Mouse (Mus musculus): ENCODE results near the gene Osbpl7.

The Osbpl7 gene

DNA sequence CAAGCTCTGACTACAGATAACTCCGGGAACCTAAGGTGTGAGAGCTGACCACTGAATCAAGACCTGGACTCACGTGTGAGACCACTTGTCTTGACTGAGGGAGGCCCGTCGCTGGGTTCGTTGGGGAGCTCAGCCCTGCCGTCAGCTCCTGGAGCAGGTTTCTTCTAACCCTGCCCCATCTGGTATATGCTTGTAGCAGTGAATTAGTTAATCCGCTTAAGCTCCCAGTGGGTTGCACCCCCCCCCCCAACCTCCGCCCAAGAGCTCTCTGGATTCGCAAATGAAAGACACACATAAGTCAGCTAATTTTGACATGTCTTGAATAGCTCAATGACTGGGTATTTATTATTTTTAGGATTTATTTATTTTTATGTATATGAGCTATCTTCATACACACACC lies 29.9 kb downstream of the Osbpl7 start:
- in situ Hi-C loops (cut with MboI, MseI) = no loop called here

DNA sequence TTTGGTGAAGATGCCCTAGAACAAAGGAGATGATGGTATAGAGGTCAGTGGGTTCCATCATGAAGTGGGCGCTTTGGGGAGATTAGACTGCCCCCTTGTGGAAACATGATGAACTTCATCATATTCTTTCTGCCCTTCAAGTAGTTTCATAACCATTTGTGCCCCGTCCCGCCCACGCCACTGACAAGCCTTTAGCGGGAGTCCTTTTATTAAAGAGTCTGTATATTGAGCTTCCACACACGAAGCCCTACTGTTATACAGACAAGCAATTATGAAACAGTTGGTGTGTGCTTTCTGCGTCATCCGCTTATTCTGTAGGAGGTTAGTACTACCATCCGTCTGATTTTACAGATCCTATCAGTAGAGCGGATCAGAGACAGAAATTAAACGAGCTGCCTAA lies 32.5 kb downstream of the Osbpl7 start:
- in situ Hi-C loops (cut with MboI, MseI) = no loop called here

DNA sequence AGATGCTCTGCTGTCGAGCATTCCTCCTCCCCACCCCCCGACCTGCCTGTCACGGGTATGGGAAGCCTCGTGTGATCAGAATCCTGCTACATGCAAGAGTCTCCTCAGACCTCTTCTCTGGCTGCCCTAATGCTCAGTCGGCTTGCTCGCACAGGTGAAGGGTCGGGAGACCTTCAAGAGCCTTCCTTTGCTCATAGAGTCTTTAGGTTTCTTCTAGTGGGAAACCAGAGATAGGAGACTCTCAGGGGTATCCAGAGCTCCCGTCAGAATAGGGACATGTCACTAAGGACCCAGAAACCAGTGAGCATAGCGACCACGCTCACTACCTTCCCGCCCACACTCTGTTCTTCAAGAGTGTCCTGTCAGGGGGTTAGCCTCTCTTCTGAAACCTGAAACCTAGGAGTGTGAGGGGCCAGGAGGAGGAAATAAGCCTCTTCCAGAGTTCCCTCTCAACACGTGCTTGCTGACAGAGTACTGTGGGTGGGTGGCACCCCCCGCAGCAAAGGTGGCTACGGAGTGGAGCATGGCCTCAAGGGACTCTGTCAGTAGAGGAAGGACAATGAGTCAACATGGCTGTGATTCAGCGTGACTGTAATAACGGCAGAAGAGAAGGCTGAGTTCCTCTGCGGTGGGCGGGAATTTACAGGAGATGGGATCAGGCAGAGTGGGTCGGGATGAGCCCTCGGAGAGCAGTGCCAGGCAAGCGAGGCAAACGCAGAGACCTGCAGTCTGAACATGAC lies 33.1 kb downstream of the Osbpl7 start:
- in situ Hi-C loops (cut with MboI, MseI) = no loop called here

DNA sequence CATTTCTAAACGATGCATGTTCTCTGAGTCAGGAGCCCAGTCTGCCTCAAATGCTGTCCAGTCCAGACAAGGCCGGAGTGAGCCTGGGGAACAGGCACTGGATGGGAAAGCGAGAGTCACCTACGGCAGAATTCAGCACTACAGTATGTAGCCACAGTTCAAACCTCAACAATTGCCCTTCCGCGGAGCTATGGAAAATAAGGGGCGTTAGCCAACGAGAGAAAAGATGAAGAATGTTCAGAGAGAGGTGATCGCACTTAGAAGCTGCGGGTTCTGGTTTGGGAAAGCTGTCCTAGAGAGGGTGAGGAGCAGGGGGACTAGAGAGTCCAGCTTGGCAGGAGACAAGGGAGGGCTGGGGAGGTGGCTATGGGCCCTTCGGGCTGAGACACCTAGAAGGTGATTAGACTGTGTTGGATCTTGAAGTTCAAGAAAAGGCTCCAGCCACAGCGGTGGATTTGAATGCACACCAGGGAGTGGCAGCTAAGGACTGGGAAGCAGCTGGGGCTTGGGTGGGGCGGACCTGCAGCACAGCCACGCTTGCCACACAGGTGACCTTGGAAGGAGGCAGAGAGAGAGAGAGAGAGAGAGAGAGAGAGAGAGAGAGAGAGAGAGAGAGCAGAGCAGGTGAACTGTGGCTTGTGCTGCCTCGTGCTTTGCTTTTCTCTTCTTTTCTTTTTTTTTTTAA lies 34.5 kb downstream of the Osbpl7 start:
- in situ Hi-C loops (cut with MboI, MseI) = no loop called here

DNA sequence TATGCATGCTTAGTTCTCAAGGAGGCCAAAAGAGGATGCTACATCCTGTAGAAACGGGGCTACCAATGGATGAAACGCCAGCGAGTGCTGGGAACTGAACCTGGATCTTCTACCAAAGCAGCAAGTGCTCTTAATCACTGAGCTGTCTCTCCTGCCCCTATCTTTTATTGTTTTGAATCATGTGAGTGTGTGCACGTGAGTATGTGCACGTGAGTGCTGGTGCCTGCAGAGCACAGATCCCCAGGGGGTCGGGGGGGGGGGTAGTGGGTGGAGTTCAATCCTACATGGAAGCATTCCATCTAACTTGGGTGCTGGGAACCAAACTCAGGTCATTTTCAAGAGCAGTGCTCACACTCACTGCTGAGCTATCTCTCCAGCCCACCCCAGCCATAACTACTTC lies 35.9 kb downstream of the Osbpl7 start:
- in situ Hi-C loops (cut with MboI, MseI) = no loop called here

DNA sequence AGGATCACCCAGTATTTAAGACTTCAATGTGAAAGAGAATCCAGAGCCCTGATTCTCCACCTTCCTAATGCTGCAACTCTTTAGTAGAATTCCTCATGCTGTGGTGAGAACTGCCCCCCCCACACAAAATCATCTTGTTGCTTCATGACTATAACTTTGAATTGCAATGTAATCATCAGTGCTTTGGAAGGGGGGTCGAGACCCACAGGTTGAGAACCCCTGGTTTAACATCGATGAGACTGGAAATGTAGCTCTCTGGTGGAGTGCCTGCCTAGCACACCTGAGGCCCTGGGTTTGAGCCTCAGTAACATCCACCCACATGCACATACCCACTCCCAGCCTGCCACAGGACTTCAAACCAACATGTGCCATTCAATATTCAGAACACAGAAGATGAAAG lies 44.2 kb downstream of the Osbpl7 start:
- in situ Hi-C loops (cut with MboI, MseI) = no loop called here

DNA sequence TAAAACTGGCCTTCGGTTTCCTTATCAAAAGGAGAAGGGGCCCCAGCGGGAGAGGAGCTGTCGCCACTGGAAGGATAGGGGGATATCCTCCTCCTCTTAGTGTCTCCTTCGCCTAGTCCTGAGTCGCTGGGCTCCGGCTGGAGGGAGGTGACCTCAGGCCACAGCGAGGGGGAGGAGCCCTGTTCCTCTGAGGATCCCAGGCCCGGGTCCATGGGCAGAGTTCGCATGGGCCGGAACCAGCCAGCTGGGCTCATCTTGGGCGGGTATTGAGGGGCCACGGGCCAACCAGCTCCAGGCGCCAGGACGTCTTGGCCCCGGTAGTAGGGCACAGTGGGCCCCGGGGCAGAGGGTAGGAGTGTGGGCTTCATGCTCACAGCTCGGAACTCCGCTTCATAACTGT lies 48.4 kb downstream of the Osbpl7 start:
- in situ Hi-C loops (cut with MboI, MseI) = no loop called here

DNA sequence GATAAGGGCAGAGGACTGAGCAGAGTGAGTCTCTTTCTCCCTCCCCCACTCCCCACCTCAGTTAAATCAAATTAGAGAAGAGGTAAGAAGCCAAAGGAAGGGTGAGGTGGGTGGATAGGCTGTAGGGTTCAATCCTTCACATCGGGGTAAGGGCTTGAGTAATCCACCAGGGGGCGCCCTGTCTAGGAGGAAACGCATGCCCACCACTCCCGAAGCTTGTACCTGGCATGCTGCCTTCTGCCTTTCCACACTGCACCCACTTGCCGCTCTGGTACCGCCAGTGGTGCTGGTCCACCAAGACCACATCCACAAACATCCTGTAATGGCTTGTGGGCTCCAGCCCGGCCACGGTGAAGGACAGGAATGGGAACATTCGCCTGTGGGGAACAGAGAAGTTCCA lies 51.3 kb downstream of the Osbpl7 start:
- in situ Hi-C loops (cut with MboI, MseI) = loop anchor here (5.0 kb wide), 1 partner anchor 46 kb away; no protein-coding TSS in a partner anchor

DNA sequence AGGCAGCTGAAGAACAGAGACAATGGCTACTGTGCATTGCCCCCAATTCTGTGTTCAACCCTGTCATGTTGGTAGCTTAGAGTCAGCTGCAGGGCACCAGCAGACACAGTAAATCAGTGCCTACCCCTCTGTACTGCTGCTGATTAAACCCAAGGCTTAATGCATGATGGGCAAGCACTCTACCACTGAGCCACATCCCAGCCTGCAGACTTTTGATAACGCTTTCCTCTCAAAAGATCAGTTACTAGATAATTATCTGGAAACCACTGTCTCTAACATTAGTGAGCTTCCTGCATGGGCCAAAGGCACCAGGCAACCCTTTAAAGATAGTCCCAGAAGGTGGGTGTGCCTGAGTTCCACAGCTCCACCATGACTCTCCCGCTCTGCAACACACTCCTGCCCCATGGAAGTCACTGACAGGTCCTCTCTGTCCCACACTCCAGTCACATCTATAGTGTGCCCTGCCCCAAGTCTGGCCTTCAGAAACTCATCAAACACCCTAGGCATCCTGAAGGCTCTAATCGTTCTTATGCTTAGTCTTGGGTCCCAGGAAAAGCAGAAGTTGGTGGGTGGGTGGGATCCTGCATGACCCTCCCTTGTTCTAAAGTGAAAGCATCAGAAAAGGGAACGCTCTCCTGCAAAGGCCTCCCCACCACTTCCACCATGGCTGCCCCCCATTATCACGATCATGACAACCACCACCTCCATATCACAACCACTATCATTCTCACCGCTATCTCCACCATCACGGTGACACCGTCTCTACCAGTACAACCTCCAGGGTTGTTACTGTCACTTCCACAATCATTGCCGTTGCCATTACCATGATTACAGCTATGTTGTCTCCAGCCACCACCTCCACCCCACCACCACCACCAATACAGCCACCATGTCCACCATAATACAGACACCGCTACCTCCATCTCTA lies 53.0 kb downstream of the Osbpl7 start:
- in situ Hi-C loops (cut with MboI, MseI) = loop anchor here (5.0 kb wide), 1 partner anchor 44 kb away; no protein-coding TSS in a partner anchor

DNA sequence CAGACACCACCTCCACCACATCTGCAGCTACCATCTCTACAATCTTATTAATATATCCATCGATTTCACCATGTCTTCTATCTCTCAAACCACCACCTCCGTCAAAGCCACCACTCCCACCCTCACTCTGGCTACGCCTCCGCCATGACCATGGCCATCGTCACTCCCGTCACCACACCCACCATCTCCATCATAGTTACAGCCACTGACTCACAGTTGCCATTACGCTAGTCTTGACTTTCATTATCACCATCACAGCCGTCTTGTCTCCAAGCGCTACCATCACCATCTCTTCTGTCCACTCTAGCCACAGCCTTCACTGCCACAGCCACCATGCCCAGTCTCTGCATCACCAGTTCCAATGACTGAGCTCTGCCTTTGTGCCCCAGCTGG lies 53.7 kb downstream of the Osbpl7 start:
- in situ Hi-C loops (cut with MboI, MseI) = loop anchor here (5.0 kb wide), 1 partner anchor 43 kb away; no protein-coding TSS in a partner anchor

DNA sequence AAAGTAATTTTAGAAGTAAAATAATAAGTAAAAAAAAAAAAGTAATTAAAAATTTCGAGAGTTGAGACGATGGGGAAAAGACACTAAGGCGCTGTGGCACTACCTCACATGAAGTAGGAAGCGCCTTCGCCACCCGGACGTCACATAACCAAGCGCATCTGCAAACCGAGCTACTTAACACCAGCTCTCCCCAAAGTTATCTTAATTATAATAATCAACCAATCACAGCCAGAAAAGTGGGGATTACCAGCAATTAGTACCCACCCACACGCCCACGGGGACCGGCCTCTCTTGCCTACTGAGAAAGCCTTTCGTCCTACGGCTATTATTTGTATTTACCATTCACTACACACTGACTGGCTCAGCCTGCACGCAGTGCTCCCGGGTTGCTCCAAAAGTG lies 58.5 kb downstream of the Osbpl7 start:
- in situ Hi-C loops (cut with MboI, MseI) = no loop called here

DNA sequence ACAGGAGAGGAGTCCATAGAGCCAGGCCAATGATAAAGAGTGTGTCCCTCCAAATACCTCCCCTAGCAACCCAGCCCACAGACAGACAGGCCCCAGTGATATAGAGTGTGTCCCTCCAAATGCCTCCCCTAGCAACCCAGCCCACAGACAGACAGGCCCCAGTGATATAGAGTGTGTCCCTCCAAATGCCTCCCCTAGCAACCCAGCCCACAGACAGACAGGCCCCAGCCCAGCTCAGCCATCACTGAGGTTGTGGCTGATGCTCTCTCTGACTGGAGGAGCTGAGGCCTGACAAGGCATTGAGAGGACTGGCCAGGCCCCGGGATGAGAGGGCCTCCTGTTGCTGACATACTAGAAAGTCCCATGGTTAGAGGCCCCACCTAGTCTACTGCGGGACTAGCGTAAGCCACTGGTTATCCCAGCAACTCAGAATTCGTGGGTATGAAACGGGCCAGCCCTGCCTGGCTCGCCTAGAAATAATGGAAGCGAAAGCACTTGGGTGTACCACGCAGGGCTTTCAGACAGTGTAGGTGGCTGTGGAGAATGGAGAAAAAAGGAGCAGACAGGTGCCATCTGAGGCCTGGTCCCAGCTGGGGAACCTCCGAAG lies 62.2 kb downstream of the Osbpl7 start:
- in situ Hi-C loops (cut with MboI, MseI) = no loop called here

DNA sequence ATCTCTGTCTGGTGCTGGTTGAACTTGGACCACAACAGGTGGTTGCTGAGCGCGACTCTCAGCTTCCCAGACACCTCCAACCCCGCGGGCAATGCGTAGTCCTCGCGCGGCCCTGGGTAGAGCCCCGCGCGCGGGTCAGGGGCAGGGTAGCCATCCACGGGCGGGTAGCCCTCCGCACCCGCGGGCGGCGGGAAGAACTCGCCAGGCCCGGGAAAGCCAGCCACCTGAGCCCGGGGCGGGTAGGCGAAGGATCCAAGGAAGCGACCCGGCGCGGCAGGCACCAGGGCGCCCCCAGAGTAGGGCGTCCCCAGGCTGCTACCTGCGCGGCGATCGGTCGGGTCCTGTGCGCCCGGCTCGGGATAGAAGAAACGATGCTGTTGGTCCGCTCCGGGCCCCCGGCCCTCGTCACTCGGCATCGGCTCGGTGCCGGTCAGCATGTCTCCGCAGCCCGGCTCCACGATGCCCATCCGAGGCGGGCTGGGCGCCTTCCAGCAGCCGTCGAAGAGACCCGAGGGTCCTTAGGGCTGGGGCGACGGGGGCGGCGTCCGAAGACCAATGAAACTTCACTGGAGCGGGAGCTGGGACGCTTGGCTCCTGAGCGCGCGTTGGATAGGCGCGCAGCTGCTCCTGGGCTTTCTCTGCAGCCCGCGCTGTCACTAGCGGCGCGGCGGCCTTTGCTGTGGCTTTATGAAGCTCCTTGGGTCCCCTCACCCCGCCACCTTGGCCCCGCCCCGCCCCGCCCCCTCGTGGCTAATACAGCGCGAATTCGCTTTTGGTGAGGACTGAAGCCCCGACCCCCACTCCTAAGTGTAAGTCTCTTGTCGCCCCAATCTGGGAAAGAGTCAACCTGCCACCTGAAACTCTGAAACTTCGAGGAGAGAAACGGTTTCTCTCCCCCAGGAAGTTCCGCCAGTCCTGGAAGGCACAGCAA lies 64.5 kb downstream of the Osbpl7 start, which contains the start of gene Tbx21:
Gene Tbx21 (minus strand): TSS at position 661 of the 931 bp plus-strand sequence.
- in situ Hi-C loops (cut with MboI, MseI) = no loop called here

DNA sequence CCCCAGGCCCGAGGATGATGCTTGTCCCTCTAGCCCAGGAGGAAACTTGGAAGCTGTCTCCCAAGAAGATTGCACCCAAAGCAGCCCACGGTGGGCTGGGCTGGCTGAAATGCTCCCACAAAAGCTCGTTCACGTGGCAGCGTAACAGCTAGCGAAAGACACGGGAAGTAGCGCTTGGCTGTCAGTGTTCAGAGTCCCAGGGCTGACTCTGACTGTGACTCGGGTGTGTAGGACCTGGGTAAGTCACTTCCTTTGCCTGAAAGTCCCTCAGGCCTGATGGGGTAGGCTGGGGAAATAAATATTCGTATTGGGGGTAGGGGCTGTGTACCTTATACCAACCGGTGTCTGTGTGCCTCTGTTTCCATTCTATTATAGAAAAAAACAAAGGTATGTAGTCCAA lies 65.4 kb downstream of the Osbpl7 start:
- in situ Hi-C loops (cut with MboI, MseI) = no loop called here

All from T-helper 2 cell (primary cell).